Mouse (Mus musculus) liver, adult 2 months (tissue): ENCODE measurements at regions not wholly inside any gene's neighbourhood (a gene's known extent, or its start where the extent isn't known, plus 50 kb on each side); places are given as distances from the start of the nearest gene placed in this dataset.

Experiments
- DNase-seq: peaks from one replicate; pipeline ENCODE4 v3.0.0-alpha.2; 2011; ENCODE audit warnings: low read depth, low spot score; ENCODE audit errors: extremely low read depth
- H3K27ac ChIP-seq: fragments of 200-500 bp; replicated peaks from 2 replicates; pipeline ENCODE4 v1.5.1; 2012; ENCODE audit warnings: low read depth, mild to moderate bottlenecking, control low read depth, inconsistent platforms, low read length; ENCODE audit not compliant: insufficient read depth
- H3K27me3 ChIP-seq: fragments of 200-500 bp; 2 replicates; pipeline ENCODE4 v1.6.1; 2012; ENCODE audit warnings: mild to moderate bottlenecking, moderate library complexity, low read length, inconsistent platforms; ENCODE audit not compliant: control insufficient read depth, insufficient read depth
- H3K36me3 ChIP-seq: fragments of 200-500 bp; 2 replicates; pipeline ENCODE4 v1.6.1; 2012; ENCODE audit warnings: low read length, inconsistent platforms; ENCODE audit not compliant: control insufficient read depth, insufficient read depth
- H3K4me1 ChIP-seq: fragments of 200-500 bp; 2 replicates; pipeline ENCODE4 v1.6.1; 2011; ENCODE audit warnings: low read length; ENCODE audit not compliant: control insufficient read depth, insufficient read depth
- H3K4me3 ChIP-seq: fragments of 200-500 bp; 2 replicates; pipeline ENCODE4 v1.5.1; 2011; ENCODE audit warnings: low read depth, mild to moderate bottlenecking, control low read depth, low read length, moderate library complexity; ENCODE audit not compliant: insufficient read depth
- H3K79me2 ChIP-seq: fragments of 200-500 bp; 2 replicates; pipeline ENCODE4 v1.6.1; 2012; ENCODE audit warnings: inconsistent platforms, mild to moderate bottlenecking, low read length, moderate library complexity; ENCODE audit not compliant: control insufficient read depth, insufficient read depth
- H3K9ac ChIP-seq: fragments of 200-500 bp; 2 replicates; pipeline ENCODE4 v1.6.1; 2012; ENCODE audit warnings: low read depth, mild to moderate bottlenecking, control low read depth, inconsistent platforms, low read length
- CTCF ChIP-seq: fragments of 200-500 bp; IDR thresholded peaks from 2 replicates; pipeline ENCODE4 v1.5.1; 2011; ENCODE audit warnings: low read depth, low read length, control low read depth
- POLR2A ChIP-seq: fragments of 200-500 bp; IDR thresholded peaks from 2 replicates; pipeline ENCODE4 v1.6.1; 2011; ENCODE audit warnings: low read length, control low read depth; ENCODE audit not compliant: insufficient read depth; ENCODE audit errors: extremely low read depth
- WGBS: fragments of 180-500 bp; shearing (Covaris S2); methylation state at CpG from one replicate; pipeline ENCODE4 v1.1.7; 2018; 5-methylcytosine and 5-hydroxymethylcytosine counted together

GRCm38 (mm10) chr11:37772481-37773089 lies 536.8 kb upstream of the Tenm2 start:
- H3K4me3 ChIP-seq, result no peak overlapping the region
- WGBS, result 58% methylated on average over 2 of the region's 2 CpGs
- no peak overlapping the region for H3K27ac ChIP-seq
- no peaks in the 10 kb centered on the region for H3K27me3 ChIP-seq
- H3K9ac ChIP-seq, result no peak overlapping the region
- H3K36me3 ChIP-seq, result no peaks in the 10 kb centered on the region
- no peaks in the 10 kb centered on the region for H3K79me2 ChIP-seq
- H3K4me1 ChIP-seq, result no peaks in the 10 kb centered on the region
- TF ChIP-seq POLR2A (no peak), CTCF (no peak)
- DNase-seq, result no peak

- H3K27me3 ChIP-seq, result no peaks in the 10 kb centered on the region
- H3K9ac ChIP-seq, result no peak overlapping the region
- H3K27ac ChIP-seq, result no peak overlapping the region
- 73% methylated on average over 3 of the region's 3 CpGs for WGBS
- no peak for DNase-seq
- H3K36me3 ChIP-seq, result no peaks in the 10 kb centered on the region
- no peak overlapping the region for H3K4me3 ChIP-seq
- TF ChIP-seq POLR2A (no peak), CTCF (no peak)
- H3K4me1 ChIP-seq, result no peaks in the 10 kb centered on the region
- H3K79me2 ChIP-seq, result no peaks in the 10 kb centered on the region
Measured at GRCm38 (mm10) chr11:37770881-37771280, 535.1 kb upstream of the Tenm2 start.

- WGBS, result 68% methylated on average over 3 of the region's 3 CpGs
Measured at GRCm38 (mm10) chr11:37768121-37768520, 532.4 kb upstream of the Tenm2 start.

GRCm38 (mm10) chr11:37735992-37736391 lies 500.2 kb upstream of the Tenm2 start:
- DNase-seq, result no peak
- H3K79me2 ChIP-seq, result no peaks in the 10 kb centered on the region
- no peaks in the 10 kb centered on the region for H3K27me3 ChIP-seq
- no peak overlapping the region for H3K9ac ChIP-seq
- no peaks in the 10 kb centered on the region for H3K4me1 ChIP-seq
- H3K36me3 ChIP-seq, result no peaks in the 10 kb centered on the region
- no peak overlapping the region for H3K4me3 ChIP-seq
- no peak overlapping the region for H3K27ac ChIP-seq
- TF ChIP-seq POLR2A, result no peak
- TF ChIP-seq CTCF, result no peak

More at GRCm38 (mm10) chr11:37768121-37768520, 532.4 kb upstream of the Tenm2 start:
- no peak overlapping the region for H3K27ac ChIP-seq
- no peaks in the 10 kb centered on the region for H3K27me3 ChIP-seq
- no peak for DNase-seq
- TF ChIP-seq POLR2A, result no peak
- TF ChIP-seq CTCF, result no peak
- H3K4me3 ChIP-seq, result no peak overlapping the region
- no peaks in the 10 kb centered on the region for H3K36me3 ChIP-seq
- no peaks in the 10 kb centered on the region for H3K79me2 ChIP-seq
- no peak overlapping the region for H3K9ac ChIP-seq
- H3K4me1 ChIP-seq, result no peaks in the 10 kb centered on the region

- TF ChIP-seq POLR2A (no peak), CTCF (no peak)
- Histone ChIP-seq H3K36me3 (no peaks in the 10 kb centered on the region), H3K9ac (no peak overlapping the region), H3K79me2 (no peaks in the 10 kb centered on the region), H3K27me3 (no peaks in the 10 kb centered on the region), H3K27ac (no peak overlapping the region), H3K4me1 (no peaks in the 10 kb centered on the region), H3K4me3 (no peak overlapping the region)
- WGBS, result 67% methylated on average over 2 of the region's 2 CpGs
- no peak for DNase-seq
Measured at GRCm38 (mm10) chr11:37735501-37735900, 499.7 kb upstream of the Tenm2 start.

GRCm38 (mm10) chr11:37696981-37697380 lies 461.2 kb upstream of the Tenm2 start:
- H3K9ac ChIP-seq, result no peak overlapping the region
- no peaks in the 10 kb centered on the region for H3K36me3 ChIP-seq
- H3K4me3 ChIP-seq, result no peak overlapping the region
- no peaks in the 10 kb centered on the region for H3K79me2 ChIP-seq
- H3K27me3 ChIP-seq, result no peaks in the 10 kb centered on the region
- no peaks in the 10 kb centered on the region for H3K4me1 ChIP-seq
- no peak overlapping the region for H3K27ac ChIP-seq
- peak; percentile 26 for DNase-seq
- TF ChIP-seq POLR2A (no peak), CTCF (no peak)
- WGBS, result 55% methylated on average over 2 of the region's 2 CpGs
